Mouse (Mus musculus): ENCODE results near the gene Pdrg1. TPM values are rescaled to one million over a fixed set of nuclear protein-coding genes. Genes with fewer than 3 reads are reported as not detected.

Pdrg1 gene
- total and polyA plus RNA-seq, 2 experiments from 2014 or later = 71.8 to 120 TPM

- ATAC-seq (ENCODE audit: insufficient read depth, low read depth) (no peak), DNase-seq (ENCODE audit: low spot score) (no peak)
- TF ChIP-seq EP300 (IDR thresholded peaks at IDR 0.05; ENCODE audit: low read depth) (no peak), CTCF (IDR thresholded peaks at IDR 0.05; ENCODE audit: low read depth) (no peak)
- no peaks in the 10 kb centered on the region for H3K9me3 ChIP-seq (replicated peaks; ENCODE audit: control insufficient read depth, low read length)
- H3K4me1 ChIP-seq (ENCODE audit: control insufficient read depth, insufficient read depth) = no peaks in the 10 kb centered on the region
- WGBS = 69% methylated on average over 15 of the region's 15 CpGs
- H3K9ac ChIP-seq (replicated peaks; ENCODE audit: low read depth, low read length) = no peak overlapping the region
- H3K4me3 ChIP-seq (ENCODE audit: low read depth, low read length) = no peak overlapping the region
- peaks cover 2% of the 10 kb centered on the region; the same call in 1 of the 2 replicates for H3K36me3 ChIP-seq (replicated peaks; ENCODE audit: control insufficient read depth, insufficient read depth, low read length)
- no peaks in the 10 kb centered on the region for H3K27me3 ChIP-seq (ENCODE audit: control insufficient read depth, insufficient read depth, low read length)
- H3K4me2 ChIP-seq (ENCODE audit: low read depth, low read length) = no peak overlapping the region
- no peak overlapping the region for H3K27ac ChIP-seq (ENCODE audit: low read depth)
Observed at GRCm38 (mm10) chr2:153002492-153003248, 12.6 kb downstream of the Pdrg1 start.

- Histone ChIP-seq H3K4me3 (ENCODE audit: low read depth, low read length) (no peak overlapping the region), H3K27ac (ENCODE audit: low read depth) (no peak overlapping the region), H3K4me1 (ENCODE audit: control insufficient read depth, insufficient read depth) (no peaks in the 10 kb centered on the region), H3K27me3 (ENCODE audit: control insufficient read depth, insufficient read depth, low read length) (no peaks in the 10 kb centered on the region), H3K4me2 (ENCODE audit: low read depth, low read length) (no peak overlapping the region), H3K9ac (replicated peaks; ENCODE audit: low read depth, low read length) (no peak overlapping the region), H3K9me3 (replicated peaks; ENCODE audit: control insufficient read depth, low read length) (no peaks in the 10 kb centered on the region), H3K36me3 (replicated peaks; ENCODE audit: control insufficient read depth, insufficient read depth, low read length) (no peaks in the 10 kb centered on the region)
- TF ChIP-seq EP300 (IDR thresholded peaks at IDR 0.05; ENCODE audit: low read depth) (no peak), CTCF (IDR thresholded peaks at IDR 0.05; ENCODE audit: low read depth) (no peak)
- DNase-seq (ENCODE audit: low spot score) = no peak
- ATAC-seq (ENCODE audit: insufficient read depth, low read depth) = no peak
- 54% methylated on average over 4 of the region's 4 CpGs for WGBS
Observed at GRCm38 (mm10) chr2:152997046-152997445, 18.2 kb downstream of the Pdrg1 start.

GRCm38 (mm10) chr2:152991529-152991928 lies 23.7 kb downstream of the Pdrg1 start:
- H3K4me1 ChIP-seq (ENCODE audit: control insufficient read depth, insufficient read depth) = no peaks in the 10 kb centered on the region
- no peaks in the 10 kb centered on the region for H3K36me3 ChIP-seq (replicated peaks; ENCODE audit: control insufficient read depth, insufficient read depth, low read length)
- DNase-seq (ENCODE audit: low spot score) (no peak), ATAC-seq (ENCODE audit: insufficient read depth, low read depth) (no peak)
- H3K4me2 ChIP-seq (ENCODE audit: low read depth, low read length) = no peak overlapping the region
- TF ChIP-seq EP300 (IDR thresholded peaks at IDR 0.05; ENCODE audit: low read depth) (no peak), CTCF (IDR thresholded peaks at IDR 0.05; ENCODE audit: low read depth) (no peak)
- no peak overlapping the region for H3K9ac ChIP-seq (replicated peaks; ENCODE audit: low read depth, low read length)
- WGBS = 51% methylated on average over 9 of the region's 9 CpGs
- H3K27me3 ChIP-seq (ENCODE audit: control insufficient read depth, insufficient read depth, low read length) = no peaks in the 10 kb centered on the region
- H3K9me3 ChIP-seq (replicated peaks; ENCODE audit: control insufficient read depth, low read length) = no peaks in the 10 kb centered on the region
- no peak overlapping the region for H3K4me3 ChIP-seq (ENCODE audit: low read depth, low read length)
- H3K27ac ChIP-seq (ENCODE audit: low read depth) = no peak overlapping the region

GRCm38 (mm10) chr2:152985582-152985981 lies 29.6 kb downstream of the Pdrg1 start:
- Histone ChIP-seq H3K9me3 (replicated peaks; ENCODE audit: control insufficient read depth, low read length) (no peaks in the 10 kb centered on the region), H3K9ac (replicated peaks; ENCODE audit: low read depth, low read length) (no peak overlapping the region), H3K4me2 (ENCODE audit: low read depth, low read length) (no peak overlapping the region), H3K36me3 (replicated peaks; ENCODE audit: control insufficient read depth, insufficient read depth, low read length) (no peaks in the 10 kb centered on the region), H3K4me3 (ENCODE audit: low read depth, low read length) (no peak overlapping the region), H3K27ac (ENCODE audit: low read depth) (no peak overlapping the region), H3K4me1 (ENCODE audit: control insufficient read depth, insufficient read depth) (no peaks in the 10 kb centered on the region), H3K27me3 (ENCODE audit: control insufficient read depth, insufficient read depth, low read length) (no peaks in the 10 kb centered on the region)
- ATAC-seq (ENCODE audit: insufficient read depth, low read depth) = no peak
- DNase-seq (ENCODE audit: low spot score) = no peak
- WGBS = 40% methylated on average over 1 of the region's 1 CpGs
- TF ChIP-seq CTCF (IDR thresholded peaks at IDR 0.05; ENCODE audit: low read depth) (no peak), EP300 (IDR thresholded peaks at IDR 0.05; ENCODE audit: low read depth) (no peak)

GRCm38 (mm10) chr2:152976991-152977390 lies 38.2 kb downstream of the Pdrg1 start:
- Histone ChIP-seq H3K4me1 (ENCODE audit: control insufficient read depth, insufficient read depth) (no peaks in the 10 kb centered on the region), H3K27ac (ENCODE audit: low read depth) (no peak overlapping the region), H3K9me3 (replicated peaks; ENCODE audit: control insufficient read depth, low read length) (no peaks in the 10 kb centered on the region), H3K4me2 (ENCODE audit: low read depth, low read length) (no peak overlapping the region), H3K4me3 (ENCODE audit: low read depth, low read length) (no peak overlapping the region), H3K9ac (replicated peaks; ENCODE audit: low read depth, low read length) (no peak overlapping the region), H3K36me3 (replicated peaks; ENCODE audit: control insufficient read depth, insufficient read depth, low read length) (no peaks in the 10 kb centered on the region), H3K27me3 (ENCODE audit: control insufficient read depth, insufficient read depth, low read length) (no peaks in the 10 kb centered on the region)
- no peak for ATAC-seq (ENCODE audit: insufficient read depth, low read depth)
- DNase-seq (ENCODE audit: low spot score) = no peak
- WGBS = 59% methylated on average over 3 of the region's 3 CpGs
- TF ChIP-seq EP300 (IDR thresholded peaks at IDR 0.05; ENCODE audit: low read depth) = no peak
- no peak for TF ChIP-seq CTCF (IDR thresholded peaks at IDR 0.05; ENCODE audit: low read depth)

- Histone ChIP-seq H3K36me3 (replicated peaks; ENCODE audit: control insufficient read depth, insufficient read depth, low read length) (no peaks in the 10 kb centered on the region), H3K9me3 (replicated peaks; ENCODE audit: control insufficient read depth, low read length) (no peaks in the 10 kb centered on the region), H3K9ac (replicated peaks; ENCODE audit: low read depth, low read length) (no peak overlapping the region), H3K4me3 (ENCODE audit: low read depth, low read length) (no peak overlapping the region), H3K27me3 (ENCODE audit: control insufficient read depth, insufficient read depth, low read length) (no peaks in the 10 kb centered on the region), H3K4me1 (ENCODE audit: control insufficient read depth, insufficient read depth) (no peaks in the 10 kb centered on the region), H3K27ac (ENCODE audit: low read depth) (no peak overlapping the region), H3K4me2 (ENCODE audit: low read depth, low read length) (no peak overlapping the region)
- DNase-seq (ENCODE audit: low spot score) = no peak
- TF ChIP-seq CTCF (IDR thresholded peaks at IDR 0.05; ENCODE audit: low read depth) (no peak), EP300 (IDR thresholded peaks at IDR 0.05; ENCODE audit: low read depth) (no peak)
- WGBS = 66% methylated on average over 4 of the region's 4 CpGs
- no peak for ATAC-seq (ENCODE audit: insufficient read depth, low read depth)
Observed at GRCm38 (mm10) chr2:152965555-152965954, 49.7 kb downstream of the Pdrg1 start.
